Comparison of ENCODE assay signal across 24 mouse cellular contexts in the genomic region with DNA sequence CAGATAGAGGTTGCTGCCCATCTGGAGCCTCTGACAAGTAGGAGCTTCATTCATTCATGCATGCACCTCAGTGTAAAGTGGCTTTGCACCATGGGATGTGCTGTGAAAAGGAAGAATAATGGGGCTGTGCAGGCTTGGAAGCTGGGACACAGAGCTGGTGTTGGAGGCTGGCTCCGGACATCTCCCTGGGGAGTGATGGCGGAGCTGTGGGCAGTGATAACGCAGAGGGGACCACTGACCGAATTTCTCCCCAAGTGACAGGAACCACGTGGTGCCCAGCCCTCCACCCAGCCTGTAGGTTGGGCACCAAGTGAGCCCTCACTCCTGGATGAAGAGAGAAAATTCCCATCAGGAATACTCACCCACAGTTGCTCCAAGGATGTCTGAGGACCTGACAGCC.
"Had no signal": no experiment of that assay in that cellular context is flagged by ENCODE, and none has a peak within 500 bp of the region (broad histone marks: within the 10 kb centered on the region; RNA-seq: fewer than 3 reads in every experiment).

No protein-coding gene starts in this region.

- ATAC-seq: inflammation-experienced regulatory T-cells, adult 6 months; intestine, embryonic 15.5 days; intestine, postnatal 0 days had no signal

- H3K4me3 ChIP-seq: gastrocnemius, adult 2 months; heart, adult 2 months; hindbrain, embryonic 10.5 days; hindbrain, embryonic 15.5 days; intestine, embryonic 15.5 days; layer of hippocampus, adult 2 months; left cerebral cortex, adult 2 months; limb, embryonic 10.5 days; limb, embryonic 12.5 days; liver, embryonic 13.5 days had no signal

- H3K9ac ChIP-seq: hindbrain, embryonic 15.5 days; intestine, embryonic 15.5 days; limb, embryonic 12.5 days; liver, embryonic 13.5 days had no signal

- H3K27ac ChIP-seq: gastrocnemius, adult 2 months; heart, adult 2 months; hindbrain, embryonic 10.5 days; hindbrain, embryonic 15.5 days; intestine, embryonic 15.5 days; layer of hippocampus, adult 2 months; left cerebral cortex, adult 2 months; limb, embryonic 10.5 days; limb, embryonic 12.5 days; liver, embryonic 13.5 days had no signal

- H3K9me3 ChIP-seq: hindbrain, embryonic 10.5 days; hindbrain, embryonic 15.5 days; intestine, embryonic 15.5 days; limb, embryonic 10.5 days; liver, embryonic 13.5 days had no signal

- H3K36me3 ChIP-seq: hindbrain, embryonic 10.5 days; intestine, embryonic 15.5 days; limb, embryonic 10.5 days; limb, embryonic 12.5 days; liver, embryonic 13.5 days had no signal

- H3K27me3 ChIP-seq: hindbrain, embryonic 15.5 days; intestine, embryonic 15.5 days; limb, embryonic 12.5 days; liver, embryonic 13.5 days had no signal

- H3K4me1 ChIP-seq: hindbrain, embryonic 10.5 days; hindbrain, embryonic 15.5 days; intestine, embryonic 15.5 days; limb, embryonic 10.5 days; liver, embryonic 13.5 days had no signal

- H3K4me2 ChIP-seq: heart, embryonic 11.5 days; hindbrain, embryonic 15.5 days; intestine, embryonic 15.5 days; limb, embryonic 12.5 days; liver, embryonic 11.5 days; liver, embryonic 13.5 days had no signal

- DNase-seq: gastrocnemius, adult 2 months; gastrocnemius, postnatal 10 days; gastrocnemius, postnatal 25 days; heart, adult 2 months; heart, postnatal 10 days; heart, postnatal 4 days; kidney, adult 18-20 months; kidney, adult 8-10 months; kidney, postnatal 10 days; kidney, postnatal 25 days; kidney, postnatal 4 days; liver; liver, embryonic 13.5 days had no signal
